Mouse (Mus musculus): ENCODE measurements around the gene Stoml3.

GRCm38 (mm10) chr3:53452351-53452750 is 36.1 kb upstream of the Stoml3 start:
- TF ChIP-seq CTCF (conservative IDR thresholded peaks at IDR 0.05; ENCODE audit: low read length) (no peak), NANOG (IDR thresholded peaks at IDR 0.05; ENCODE audit: borderline replicate concordance, low read length) (no peak)

Measured in E14TG2a.4 (cell line).